Mouse (Mus musculus): ENCODE measurements at regions not wholly inside any gene's neighbourhood (a gene's known extent, or its start where the extent isn't known, plus 50 kb on each side); places are given as distances from the start of the nearest gene placed in this dataset.
"Not testable (repeated sequence)": the region's sequence is repeated elsewhere in the genome, so short reads cannot be mapped to it uniquely, and the experiment has no call there.

DNA sequence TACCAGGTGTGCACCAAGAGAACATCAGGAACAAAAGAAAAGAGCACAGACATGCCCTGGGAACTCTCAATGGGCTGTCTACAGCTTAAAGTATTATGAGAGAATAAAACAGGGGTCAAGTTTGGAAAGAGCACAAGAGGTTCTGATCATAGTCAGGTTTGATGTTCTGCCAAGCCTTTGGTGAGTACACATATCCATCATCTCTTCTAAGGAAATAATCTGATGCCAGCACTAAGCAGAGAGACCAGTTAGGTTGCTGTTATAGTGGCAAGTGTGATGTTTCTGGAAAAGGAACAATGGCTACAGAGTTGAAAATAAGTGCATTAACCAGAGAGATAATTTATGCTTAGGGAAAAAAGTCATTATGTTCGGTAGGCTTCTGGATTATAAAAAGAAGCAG lies 136.9 kb upstream of the Gm11146 start:
- no peak for DNase-seq (ENCODE audit: low spot score in 2 of 2)

DNA sequence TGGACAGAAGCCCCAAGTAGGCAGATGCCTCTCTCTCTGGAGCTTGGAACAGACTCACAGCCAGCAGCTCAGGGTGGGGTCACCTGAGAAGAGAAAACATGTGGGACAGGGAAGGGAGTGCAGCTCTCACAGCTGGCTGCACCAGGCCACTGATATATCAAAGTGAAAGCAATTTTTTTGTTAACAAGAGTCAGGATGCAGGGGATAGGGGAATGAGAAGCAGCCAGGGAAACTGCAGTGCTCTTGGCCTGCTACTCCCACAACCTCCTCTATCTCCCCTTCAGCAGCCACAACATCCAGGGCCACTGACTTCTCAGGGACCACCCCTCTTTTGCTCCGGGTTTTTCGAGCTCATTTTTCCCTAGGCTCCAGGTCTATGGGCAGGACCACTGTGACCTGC lies 117.5 kb upstream of the Gm11146 start:
- no peak for DNase-seq (ENCODE audit: low spot score in 2 of 2)

DNA sequence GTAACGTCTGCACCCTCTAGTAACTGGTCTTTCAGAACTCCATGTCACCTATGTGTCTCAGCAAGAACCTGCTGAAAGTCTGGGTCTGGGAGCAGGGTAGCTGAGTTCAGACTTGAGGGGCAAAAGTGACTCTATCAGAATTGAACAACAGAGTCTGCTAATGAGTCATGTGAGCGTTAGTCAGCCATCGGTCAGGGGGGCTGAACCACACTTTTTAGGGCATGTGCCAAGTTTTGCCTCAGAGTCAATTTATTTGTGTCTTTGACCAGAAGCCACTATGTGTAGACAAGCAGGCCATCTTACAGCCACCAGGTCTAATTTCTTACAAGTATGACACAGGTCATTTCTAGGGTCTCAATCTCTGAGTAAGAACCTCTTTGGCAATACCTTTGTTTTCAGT lies 115.9 kb upstream of the Gm11146 start:
- not testable (repeated sequence) for DNase-seq (ENCODE audit: low spot score in 2 of 2)

DNA sequence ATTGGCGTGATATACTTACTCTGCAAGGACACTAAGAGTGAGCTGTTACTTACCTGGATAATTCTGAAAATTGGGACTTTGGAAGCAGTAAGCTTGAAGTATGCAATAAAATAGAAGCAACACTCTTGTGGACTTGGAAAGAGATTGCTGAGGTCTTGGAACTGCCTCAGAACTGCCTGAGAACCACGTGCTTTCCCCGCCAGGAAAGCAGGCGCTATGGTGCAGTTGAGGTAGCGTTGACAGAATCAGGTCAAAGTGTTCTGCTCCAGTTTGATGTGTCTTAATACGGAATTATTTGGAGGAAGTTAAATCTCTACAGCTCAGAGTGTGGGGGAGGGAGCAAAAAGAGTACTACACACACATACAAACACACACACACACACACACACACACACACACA lies 102.8 kb upstream of the Gm11146 start:
- DNase-seq (ENCODE audit: low spot score in 2 of 2), result peak in 1 of 2 experiments; percentile 22

DNA sequence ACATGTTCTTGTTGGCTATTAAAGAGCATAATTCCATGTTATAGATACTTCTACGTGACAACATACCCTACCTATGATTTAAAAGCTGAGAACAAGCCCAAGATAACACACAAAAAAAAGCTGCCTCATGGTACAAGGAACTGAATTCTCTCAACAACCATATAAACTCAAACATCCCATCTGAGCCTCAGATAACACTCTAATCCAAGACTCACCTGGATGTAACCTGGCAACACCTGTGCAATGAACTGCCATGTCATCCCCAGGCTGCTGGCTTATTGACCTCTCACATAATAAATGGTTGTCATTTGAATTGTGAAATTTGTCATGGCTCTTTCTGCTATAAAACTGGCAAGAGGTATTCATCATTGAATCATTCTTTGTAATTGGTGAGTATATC lies 93.5 kb upstream of the Gm11146 start:
- no peak for DNase-seq (ENCODE audit: low spot score in 2 of 2)

DNA sequence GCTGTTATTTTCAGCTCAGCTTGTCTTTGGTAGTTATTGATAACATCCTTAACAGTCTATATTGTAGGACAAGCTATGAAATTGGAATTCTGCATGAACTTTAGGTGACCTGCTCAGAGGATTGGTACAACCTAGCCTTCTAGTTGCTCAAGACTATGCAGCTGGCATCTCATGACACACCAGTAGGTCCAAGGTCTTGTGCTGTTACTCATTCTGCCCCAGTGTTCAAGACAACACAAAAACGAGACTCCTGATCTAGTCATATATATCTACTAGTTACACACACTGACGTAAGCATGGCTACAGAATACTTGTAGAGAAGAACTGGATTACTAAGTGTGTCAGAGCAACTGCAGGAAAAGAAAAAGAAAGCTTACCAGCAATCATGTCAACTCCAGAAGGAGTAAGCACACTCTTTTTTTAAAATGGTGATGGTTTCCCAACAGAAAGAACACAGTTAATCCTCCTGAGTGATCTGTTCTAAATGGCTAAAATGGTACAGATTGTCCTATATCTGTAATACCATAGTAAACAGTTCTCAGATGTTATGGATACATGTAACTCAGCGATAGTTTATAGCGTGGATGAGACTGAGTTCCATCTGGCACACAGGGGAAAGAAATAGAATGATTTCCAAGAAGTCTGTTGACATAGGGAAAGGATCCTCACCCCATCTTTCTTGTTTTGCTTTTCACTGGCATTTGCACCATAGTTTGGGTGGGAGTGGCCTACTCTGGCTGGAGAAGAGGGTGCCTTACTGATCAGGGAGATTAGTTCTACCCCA lies 85.4 kb upstream of the Gm11146 start:
- no peak for DNase-seq (ENCODE audit: low spot score in 2 of 2)

DNA sequence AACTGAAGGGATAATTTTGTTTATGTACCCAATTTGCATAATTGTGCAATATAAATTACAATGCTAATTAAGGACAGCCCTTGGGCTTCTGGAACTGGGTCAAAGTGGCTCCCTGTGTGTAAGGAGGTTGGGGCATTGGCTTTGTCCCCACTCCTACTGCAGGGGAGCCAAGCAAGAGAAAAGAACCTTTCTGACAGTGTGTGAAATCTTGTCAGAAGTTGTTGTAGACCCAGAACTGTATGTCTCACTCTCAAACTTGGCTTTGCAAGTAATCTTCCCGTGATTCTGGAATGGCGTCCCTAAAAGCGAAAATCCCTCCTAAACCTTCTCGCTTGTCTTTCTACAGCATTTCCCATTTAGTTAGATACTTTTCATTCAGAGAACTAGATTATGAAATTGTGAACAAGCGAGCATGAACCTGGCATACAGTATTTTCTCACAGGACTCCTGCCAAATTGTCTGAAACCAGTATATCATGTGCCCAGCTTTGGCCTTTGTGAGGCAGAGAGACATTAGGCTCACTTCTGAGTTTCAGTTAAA lies 83.8 kb upstream of the Gm11146 start:
- peak in 1 of 2 experiments; percentile 65 for DNase-seq (ENCODE audit: low spot score in 2 of 2)

DNA sequence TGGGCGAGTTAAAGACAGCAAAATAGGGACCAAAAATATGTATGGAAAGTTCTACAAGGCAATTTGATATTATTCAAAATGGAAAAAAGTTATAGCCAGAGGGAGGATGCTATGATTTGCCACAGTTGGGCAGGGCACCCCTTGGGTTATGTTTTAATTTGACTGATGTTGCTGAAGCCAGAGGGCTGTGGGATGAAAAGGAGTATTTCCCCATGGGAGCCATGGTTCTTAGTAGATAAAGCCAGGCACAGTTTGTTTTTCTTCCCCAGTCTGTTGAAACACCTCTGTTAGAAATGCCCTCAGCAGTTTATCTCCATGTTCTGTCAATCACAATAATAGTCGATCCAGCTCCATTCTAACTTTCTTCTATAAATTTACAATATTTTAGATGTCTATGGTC lies 82.6 kb upstream of the Gm11146 start:
- DNase-seq (ENCODE audit: low spot score in 2 of 2), result no peak

DNA sequence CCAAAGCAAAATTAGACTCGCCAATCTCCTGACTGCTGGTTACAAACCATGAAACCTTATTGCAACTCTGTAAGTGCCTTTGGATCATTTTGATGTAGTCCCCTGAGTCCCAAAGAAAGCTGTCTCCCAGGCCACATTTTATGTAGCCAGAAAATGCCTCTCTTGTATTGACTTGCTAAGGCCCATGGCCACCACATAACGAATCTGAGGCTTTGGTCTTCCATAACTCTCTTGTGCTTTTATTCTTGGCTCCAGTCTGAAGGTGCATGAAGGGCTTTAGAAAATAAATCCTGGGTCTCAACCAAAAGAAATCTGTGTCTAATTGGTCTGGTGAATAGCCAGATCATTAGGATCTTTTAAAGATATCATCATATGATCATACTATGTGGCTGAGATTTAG lies 77.3 kb upstream of the Gm11146 start:
- peak in 1 of 2 experiments; percentile 39 for DNase-seq (ENCODE audit: low spot score in 2 of 2)

DNA sequence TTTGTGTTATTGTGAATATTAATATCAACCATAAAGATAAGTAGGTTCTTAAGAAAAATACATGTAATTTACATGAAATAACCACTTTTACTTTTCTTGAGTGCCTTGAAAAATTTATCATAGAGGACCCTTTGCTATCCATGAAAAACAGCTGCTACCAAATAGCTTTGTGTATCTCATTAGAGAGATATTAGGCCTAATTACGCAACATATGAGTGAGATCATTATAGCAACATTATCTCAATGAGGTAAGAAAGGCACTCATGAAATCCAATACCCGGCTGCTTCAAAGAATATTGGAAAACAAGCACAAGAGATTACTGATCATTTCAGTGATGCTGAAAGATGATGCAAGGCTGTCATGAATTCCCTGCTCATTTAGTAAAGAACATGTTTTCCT lies 74.9 kb upstream of the Gm11146 start:
- DNase-seq (ENCODE audit: low spot score in 2 of 2), result no peak

DNA sequence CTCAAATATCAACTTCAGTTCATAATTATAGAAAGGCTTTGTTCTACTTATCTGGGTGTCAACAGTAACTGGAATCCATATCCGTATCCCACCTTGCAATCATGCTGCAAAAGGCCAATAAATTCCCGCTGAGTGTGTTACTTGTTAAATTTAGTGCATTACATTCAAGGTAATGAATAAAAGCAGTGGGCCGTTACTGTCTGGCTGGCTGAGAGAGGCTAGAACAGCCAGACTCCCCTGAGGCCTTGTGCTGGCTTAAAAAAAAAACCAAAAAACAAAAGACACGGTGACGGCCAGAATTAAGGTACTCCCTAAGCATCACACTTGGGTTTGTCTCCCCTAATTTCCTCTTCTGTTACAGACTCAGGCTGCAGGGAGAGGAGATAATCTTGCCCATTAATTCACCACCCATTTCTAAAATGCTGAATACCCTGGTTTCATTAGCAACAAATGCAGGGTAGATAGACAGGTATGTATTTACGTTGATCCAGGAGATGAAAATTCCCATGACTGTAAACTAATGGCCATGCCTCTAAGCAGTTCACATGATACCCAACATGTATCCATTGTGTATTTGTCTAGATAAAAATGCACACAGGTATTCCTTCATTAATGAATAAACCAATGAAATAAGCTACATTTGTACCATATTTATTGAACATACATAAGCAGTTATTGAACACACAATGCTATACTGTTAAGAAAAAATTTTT lies 74.1 kb upstream of the Gm11146 start:
- DNase-seq (ENCODE audit: low spot score in 2 of 2), result no peak

DNA sequence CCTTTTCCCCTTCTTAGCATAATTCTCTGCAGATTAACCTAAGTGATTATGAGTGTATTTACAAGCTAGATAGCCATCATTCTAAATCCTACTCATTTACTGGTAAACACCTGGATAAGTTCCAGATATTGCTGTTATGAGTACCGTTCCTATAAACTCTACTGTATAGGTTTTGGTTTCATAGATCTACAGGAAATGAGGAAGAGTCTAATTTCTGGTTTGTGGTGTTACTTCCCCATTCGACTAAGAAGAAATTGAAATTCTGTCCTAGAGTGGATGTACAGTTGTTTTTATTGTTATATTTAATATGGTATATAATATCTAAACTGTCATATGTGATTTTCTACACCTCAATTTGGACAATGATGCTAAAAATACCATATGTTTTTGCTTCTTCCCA lies 69.4 kb upstream of the Gm11146 start:
- no peak for DNase-seq (ENCODE audit: low spot score in 2 of 2)

DNA sequence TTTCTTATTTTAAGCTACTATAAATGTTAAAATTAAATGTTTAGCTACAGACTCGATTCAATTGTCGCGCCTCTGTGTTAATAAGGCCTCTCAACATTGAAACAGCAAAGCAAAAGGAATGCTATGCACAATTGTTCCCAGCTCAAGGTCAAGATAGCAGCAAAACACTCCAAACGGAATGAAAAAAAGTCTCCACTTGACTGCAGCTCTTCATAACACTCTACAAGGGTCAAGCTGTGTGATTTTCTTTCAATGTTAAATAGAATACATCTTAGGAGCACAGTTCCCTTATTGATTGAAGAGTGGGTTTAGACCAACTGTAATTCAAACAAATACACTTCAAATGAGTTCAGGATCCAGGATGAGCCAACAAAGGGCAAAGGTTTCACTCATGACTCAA lies 63.9 kb upstream of the Gm11146 start:
- DNase-seq (ENCODE audit: low spot score in 2 of 2), result no peak

DNA sequence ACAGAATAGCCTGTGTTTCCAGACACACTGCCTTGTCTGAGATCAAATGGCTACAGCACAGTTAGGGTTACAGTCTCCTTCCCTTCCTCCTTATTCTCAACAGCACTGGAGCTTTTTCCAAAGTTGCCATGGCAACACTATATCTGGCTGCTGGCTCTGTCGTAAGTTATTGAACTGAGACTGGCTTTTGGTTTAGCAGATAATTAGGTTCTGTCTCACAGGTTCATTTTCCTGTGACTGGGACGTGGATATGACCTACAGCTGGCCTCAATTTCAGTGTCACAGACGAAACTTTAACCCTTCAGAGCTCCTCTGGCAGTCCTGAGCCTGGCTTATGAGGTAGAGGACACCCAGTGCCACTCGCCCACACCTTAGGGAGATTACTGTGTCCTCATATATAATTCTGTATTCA lies 60.2 kb upstream of the Gm11146 start:
- DNase-seq (ENCODE audit: low spot score in 2 of 2), result peak in 1 of 2 experiments; percentile 65

DNA sequence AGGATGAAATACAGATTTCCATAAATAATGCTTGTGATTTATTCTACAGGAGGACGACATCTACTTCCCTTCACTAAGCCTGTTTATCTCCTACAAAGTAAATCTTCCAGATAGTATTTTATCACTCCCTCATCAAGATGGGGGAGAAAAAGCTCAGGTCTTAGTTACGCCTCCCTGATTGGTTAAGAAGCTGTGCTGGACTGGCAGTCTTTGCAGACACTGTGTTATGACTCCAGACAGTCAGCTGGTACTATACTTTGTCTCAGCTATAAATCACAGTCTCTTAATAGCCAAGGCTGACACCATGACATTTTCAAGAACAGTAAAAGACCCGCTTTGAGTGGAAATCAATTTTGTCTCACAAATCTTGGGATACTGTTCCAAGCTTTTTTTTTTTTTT lies 51.4 kb upstream of the Gm11146 start:
- DNase-seq (ENCODE audit: low spot score in 2 of 2), result no peak

Small RNAs in the stretch of these regions (microRNA-seq; reads per million reads assigned to microRNA genes)
- 0 reads per million in 2 experiments for gene Gm25025
